9 mouse cellular contexts compared by ENCODE assay signal in genomic region chr14:62492196-62492850, GRCm38 (mm10). TPM values are rescaled to one million over a fixed set of nuclear protein-coding genes. Genes with fewer than 3 reads are reported as not detected.
DNase-seq lines count a peak whose midpoint lies in the region; ATAC-seq lines count a peak whose summit lies in the region.
"Had no signal": no experiment of that assay in that cellular context is flagged by ENCODE, and none has a peak within 500 bp of the region (broad histone marks: within the 10 kb centered on the region; RNA-seq: fewer than 3 reads in every experiment).

No protein-coding gene starts in this region.

- WGBS in hindbrain, embryonic 14.5 days, result 34% methylated on average over 16 of the region's 16 CpGs

- H3K27me3 ChIP-seq in hindbrain, embryonic 14.5 days (ENCODE audit: control insufficient read depth, insufficient read depth, low read length), result no peaks in the 10 kb centered on the region

- H3K9ac ChIP-seq in hindbrain, embryonic 14.5 days, result no peak overlapping the region

- H3K4me3 ChIP-seq in hindbrain, embryonic 14.5 days (replicated peaks; ENCODE audit: low read length), result no peak overlapping the region
- H3K4me3 ChIP-seq: megakaryocyte, embryonic 14.5 days had no signal

- DNase-seq in Muller cell, postnatal 12 days (ENCODE audit: inconsistent ontology term), result peak; percentile 73
- peak; percentile 77 for DNase-seq in cerebellum, adult 8-10 months
- DNase-seq in frontal cortex, adult 2 months (ENCODE audit: extremely low spot score in 1 of 2, low spot score in 1 of 2), result peak; percentile 47 to 86
- peak; percentile 86 for DNase-seq in hindbrain, embryonic 14.5 days (ENCODE audit: low spot score)
- DNase-seq in layer of hippocampus, postnatal 25 days (ENCODE audit: extremely low spot score in 1 of 2, low spot score in 1 of 2), result peak; percentile 31 to 65
- DNase-seq in right cerebral cortex, postnatal 36 days (ENCODE audit: low spot score in 2 of 2), result peak; percentile 45 to 57

- no peak overlapping the region for H3K27ac ChIP-seq in hindbrain, embryonic 14.5 days

- H3K9me3 ChIP-seq in hindbrain, embryonic 14.5 days (ENCODE audit: control insufficient read depth, low read length), result no peaks in the 10 kb centered on the region
- H3K9me3 ChIP-seq: megakaryocyte, embryonic 14.5 days had no signal

- peak; percentile 84; the same call in 1 of the 2 replicates for ATAC-seq in hindbrain, embryonic 14.5 days (ENCODE audit: low FRiP score)
- peak; percentile 98 for ATAC-seq in megakaryocyte-erythroid progenitor cell, adult 5-6 weeks (replicated peaks; ENCODE audit: low FRiP score, low TSS enrichment, poor library complexity, severe bottlenecking)
- no peak for ATAC-seq in activated CD4-positive, CD25-positive, alpha-beta regulatory T cell, adult 4 months

- H3K4me2 ChIP-seq in hindbrain, embryonic 14.5 days (replicated peaks), result no peak overlapping the region

- H3K36me3 ChIP-seq in hindbrain, embryonic 14.5 days (replicated peaks; ENCODE audit: control insufficient read depth, insufficient read depth), result no peaks in the 10 kb centered on the region

- H3K4me1 ChIP-seq in hindbrain, embryonic 14.5 days (replicated peaks; ENCODE audit: control insufficient read depth, insufficient read depth, low read length), result no peaks in the 10 kb centered on the region

RNA-seq across cellular contexts. Expression of gene Gucy1b2, which starts 36.2 kb away (rescaled TPM):
- polyA plus RNA-seq in frontal cortex, adult 2 months (2012; rRNA removed), result 0.19 and 0.32 TPM in 2 replicates
- polyA plus RNA-seq in hindbrain, embryonic 14.5 days (2014; fragmentation: Nextera tagmentation; extraction: Ambion mirVana), result 0.41 and 0.50 TPM in 2 replicates
- total RNA-seq in layer of hippocampus, postnatal 25 days (2021), result under 1 TPM in 1 of 2 experiments, not detected in 1; 0.39 TPM
- not detected in 2 replicates for total RNA-seq in megakaryocyte-erythroid progenitor cell, adult 5-6 weeks (2014; fragmentation: Nextera tagmentation)
- not detected in 2 replicates for total RNA-seq in megakaryocyte-erythroid progenitor cell, adult 5-6 weeks (2017)
- not detected for polyA plus RNA-seq in activated CD4-positive, CD25-positive, alpha-beta regulatory T cell, adult 4 months (2017; shearing (Covaris generic))
